Mouse (Mus musculus): ENCODE data around the gene Epn1.

Gene Epn1

DNA sequence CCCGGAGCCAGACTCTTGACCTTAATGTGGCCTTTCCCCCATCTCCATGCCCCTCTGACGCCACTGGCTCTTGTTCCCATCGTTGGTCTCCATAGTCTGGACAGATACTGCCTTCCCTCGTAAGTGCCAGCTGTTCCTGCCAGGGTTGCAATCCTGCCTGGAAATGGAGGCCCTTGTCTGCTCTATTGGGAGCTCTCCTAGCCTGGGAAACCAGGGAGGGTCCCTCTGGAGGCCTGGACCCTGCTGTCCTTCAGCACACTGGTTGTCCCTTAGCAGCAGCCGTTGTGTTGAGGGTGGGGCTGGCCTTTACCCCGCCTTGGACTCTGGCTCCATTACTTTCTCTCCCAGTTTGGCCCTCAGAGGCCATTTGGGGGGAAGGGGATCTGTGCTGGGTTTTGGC is 12.3 kb downstream of the Epn1 start:
- no peak for DNase-seq (ENCODE audit: low spot score in 2 of 2)

DNA sequence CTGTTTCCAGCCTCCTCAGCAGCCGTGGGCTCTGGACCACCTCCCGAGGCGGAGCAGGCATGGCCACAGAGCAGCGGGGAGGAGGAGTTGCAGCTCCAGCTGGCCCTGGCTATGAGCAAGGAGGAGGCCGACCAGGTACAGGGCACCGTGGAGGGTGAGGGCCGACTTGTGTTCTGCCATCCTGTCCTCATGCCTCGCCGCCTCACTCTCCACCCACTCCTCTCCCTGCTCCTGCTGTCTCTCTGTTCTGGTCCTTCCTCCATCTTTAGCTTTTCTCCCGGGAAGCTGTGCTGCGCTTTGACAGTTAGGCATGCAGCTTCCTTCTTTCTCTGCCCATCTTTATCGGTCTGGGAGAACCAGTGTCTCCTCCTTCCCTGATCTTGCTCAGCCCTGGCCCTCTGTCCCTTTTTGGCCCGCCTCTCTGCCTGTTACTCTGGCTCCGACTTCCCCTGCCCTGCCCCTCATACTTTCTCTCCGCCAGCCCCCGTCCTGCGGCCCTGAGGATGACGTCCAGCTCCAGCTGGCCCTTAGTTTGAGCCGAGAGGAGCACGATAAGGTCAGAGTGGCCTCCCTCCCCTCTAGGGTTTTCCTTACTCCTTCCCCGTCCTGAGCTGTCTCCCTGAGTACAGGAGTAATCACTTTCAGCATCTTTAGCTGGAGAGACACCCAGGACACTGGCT is 12.9 kb downstream of the Epn1 start:
- no peak for DNase-seq (ENCODE audit: low spot score in 2 of 2)

DNA sequence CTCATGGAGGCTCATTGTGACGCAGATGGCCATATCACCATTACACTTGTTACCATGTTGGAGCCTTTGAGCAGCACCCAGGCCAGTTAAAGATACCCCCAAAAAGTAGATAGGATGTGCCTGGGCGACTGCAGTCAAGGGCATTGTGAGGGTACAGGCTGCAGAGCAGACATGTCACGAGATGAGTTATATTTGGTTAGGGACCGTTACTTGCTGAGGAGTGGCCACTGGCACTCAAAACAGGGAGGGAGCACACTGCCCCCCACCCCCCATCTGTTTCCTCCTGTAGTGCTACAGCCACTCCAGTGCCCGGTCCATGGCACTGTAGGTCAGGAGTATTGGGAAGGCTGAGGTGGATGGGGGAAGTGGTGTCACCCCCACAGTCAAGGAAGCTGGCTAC is 18.7 kb downstream of the Epn1 start:
- DNase-seq (ENCODE audit: low spot score in 2 of 2): no peak

DNA sequence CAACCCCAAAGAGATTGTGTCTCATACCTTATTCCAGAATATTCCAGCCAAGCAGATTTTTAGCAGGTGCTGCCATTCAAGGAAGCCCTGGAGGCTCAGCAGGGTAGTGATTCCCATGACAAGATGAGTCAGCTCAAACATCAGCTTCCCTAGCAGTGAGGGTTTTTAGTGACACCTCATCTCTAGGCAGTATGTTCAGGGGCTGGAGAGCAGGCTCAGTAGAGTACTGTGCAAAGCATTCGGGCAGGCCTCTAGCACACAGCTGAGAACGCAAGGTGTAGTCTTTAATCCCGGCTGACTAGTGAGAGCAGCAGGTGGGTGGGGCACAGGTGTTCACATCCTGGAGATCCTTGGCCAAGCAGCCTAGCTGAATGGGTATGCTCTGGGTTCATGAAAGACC is 19.8 kb downstream of the Epn1 start:
- DNase-seq (ENCODE audit: low spot score in 2 of 2): no peak

DNA sequence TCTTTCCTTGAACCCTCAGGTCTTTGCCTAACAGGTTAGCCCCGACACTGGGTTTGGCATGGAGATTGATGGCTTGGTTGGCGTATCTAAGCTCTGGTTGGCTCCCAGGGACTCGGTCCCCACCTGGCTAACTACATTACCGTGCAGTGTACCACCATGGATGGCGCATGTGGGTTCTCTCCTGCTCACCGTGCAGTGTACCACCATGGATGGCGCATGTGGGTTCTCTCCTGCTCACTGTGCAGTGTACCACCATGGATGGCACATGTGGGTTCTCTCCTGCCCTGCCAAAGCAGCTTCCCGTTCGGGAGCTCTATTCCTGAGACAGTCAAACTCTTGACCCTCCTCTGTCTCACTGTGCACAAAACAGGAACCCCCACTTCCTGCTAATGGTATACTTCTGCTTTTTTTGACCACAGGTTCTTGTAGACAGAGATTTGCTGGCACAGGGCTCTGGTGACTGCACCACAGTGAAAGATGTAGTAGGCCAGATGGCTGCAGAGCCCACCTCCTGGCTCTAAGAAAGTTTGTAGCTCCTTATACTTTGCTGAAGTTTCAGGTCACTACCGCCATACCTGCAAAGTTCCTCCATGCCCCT is 21.1 kb downstream of the Epn1 start:
- peak in 1 of 2 experiments; percentile 45 for DNase-seq (ENCODE audit: low spot score in 2 of 2)

DNA sequence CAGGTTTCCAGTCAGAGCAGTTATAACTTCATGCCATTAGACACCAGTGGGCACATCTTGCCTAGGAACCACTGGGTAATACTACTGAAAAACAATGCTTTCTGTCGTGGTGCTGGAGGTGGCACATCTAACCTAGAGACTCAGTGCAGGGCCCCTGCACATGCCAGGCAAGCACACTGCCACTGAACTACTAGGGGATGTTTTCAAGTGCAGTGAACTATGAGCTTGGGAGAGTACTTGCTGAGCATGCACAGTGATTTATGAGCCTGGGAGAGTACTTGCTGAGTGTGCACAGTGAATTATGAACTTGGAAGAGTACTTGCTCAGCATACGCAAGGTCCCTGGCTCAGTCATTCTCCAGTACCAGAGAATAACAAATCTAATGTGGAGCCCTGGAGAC is 22.5 kb downstream of the Epn1 start:
- peak in 1 of 2 experiments; percentile 51 for DNase-seq (ENCODE audit: low spot score in 2 of 2)

DNA sequence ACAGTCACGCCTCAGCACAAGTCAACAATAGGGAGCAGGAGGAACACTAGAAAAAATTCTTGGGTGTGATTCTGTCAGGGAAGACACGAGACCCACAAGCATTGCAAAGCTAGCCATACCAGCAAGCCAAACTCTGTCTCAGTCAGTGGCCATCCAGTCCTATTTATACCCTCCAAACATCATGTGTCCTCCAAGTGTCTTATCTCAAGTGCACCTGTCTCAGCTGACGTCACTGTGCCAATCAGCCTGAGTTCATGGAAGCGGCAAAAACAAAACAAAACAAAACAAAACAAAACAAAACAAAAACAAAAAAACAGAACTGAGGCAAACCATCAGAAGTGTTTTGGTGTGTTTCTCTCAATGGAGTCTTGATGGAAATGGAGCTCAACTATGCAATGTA is 28.2 kb downstream of the Epn1 start:
- DNase-seq (ENCODE audit: low spot score in 2 of 2): no peak

DNA sequence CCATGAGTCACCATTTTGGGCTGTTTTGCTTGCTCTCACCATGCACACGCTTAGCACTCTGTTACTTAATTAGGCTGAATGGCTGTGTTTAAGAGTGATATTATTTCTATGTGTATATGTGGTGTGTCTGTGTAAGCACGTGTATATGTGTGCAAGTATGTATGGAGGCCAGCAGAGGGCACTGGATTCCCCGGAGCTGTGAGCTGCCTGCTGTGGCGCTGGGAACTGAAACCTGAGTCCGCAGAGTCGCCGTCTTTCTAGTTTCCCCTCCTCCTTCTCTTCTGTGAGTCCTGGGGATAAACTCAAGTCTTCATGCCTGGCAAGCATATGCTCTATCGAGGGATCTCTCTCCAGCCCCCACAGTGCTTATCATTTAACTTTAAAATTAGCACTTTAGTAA is 29.3 kb downstream of the Epn1 start:
- no peak for DNase-seq (ENCODE audit: low spot score in 2 of 2)

DNA sequence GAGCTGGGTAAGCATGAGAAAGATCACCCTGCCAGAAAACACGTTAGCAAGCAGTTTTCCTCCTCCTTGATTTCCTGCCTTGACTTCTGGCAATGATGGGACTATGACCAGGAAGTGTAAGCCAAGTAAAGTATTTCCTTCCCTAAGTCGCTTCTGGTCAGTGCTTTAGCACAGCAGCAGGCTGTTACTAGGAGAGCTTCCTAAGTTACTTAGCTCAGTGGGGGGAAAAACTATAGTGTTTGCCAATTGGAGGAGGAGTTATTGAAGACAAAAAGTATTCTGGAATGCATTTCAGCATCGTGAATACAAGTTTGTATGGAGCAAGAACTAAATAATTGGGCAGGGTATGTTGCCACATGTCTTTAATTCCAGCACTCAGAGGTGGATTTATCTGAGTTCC is 32.7 kb downstream of the Epn1 start:
- no peak for DNase-seq (ENCODE audit: low spot score in 2 of 2)

DNA sequence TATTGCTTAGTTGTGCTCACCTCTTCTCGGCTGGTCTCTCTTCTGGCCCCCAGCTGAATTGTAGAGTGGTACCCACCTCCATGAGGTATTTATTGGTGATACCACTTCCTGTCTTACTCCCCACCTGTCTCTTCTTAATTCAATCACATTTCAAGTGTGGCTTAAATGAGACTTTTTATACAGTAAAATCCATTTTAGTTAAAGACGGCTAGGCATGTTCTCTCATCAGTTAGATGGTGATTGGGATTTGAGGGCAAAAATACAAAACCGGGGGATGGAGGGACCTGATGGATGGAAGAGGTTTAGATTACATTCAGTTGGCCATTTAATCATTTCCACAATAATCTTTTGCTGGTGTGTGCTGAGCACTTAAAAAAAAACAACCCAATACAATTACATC is 36.8 kb downstream of the Epn1 start, which contains the start of gene Rfpl4:
TSS of gene Rfpl4 (minus strand) at position 101 of the 400 bp plus-strand sequence.
- DNase-seq (ENCODE audit: low spot score in 2 of 2): no peak

DNA sequence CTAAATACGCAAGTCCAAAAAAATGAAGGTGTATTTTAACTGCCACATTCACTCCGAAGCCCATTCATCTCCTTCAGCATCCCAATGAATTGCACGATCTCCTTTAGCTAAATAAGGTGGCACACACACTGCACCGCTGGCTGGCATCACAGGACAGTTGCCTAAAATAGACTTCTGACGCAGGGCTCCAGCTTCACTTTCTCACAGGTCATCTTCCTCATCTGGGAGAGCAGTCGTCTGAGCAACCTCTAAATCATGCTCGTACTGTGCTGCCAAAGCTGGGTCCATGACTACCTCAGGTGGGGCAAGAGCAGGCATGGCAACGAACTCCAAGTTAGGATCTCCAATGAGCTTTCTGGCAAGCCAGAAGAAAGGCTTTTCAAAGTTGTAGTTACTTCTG is 45.0 kb downstream of the Epn1 start:
- DNase-seq (ENCODE audit: low spot score in 2 of 2): no peak

DNA sequence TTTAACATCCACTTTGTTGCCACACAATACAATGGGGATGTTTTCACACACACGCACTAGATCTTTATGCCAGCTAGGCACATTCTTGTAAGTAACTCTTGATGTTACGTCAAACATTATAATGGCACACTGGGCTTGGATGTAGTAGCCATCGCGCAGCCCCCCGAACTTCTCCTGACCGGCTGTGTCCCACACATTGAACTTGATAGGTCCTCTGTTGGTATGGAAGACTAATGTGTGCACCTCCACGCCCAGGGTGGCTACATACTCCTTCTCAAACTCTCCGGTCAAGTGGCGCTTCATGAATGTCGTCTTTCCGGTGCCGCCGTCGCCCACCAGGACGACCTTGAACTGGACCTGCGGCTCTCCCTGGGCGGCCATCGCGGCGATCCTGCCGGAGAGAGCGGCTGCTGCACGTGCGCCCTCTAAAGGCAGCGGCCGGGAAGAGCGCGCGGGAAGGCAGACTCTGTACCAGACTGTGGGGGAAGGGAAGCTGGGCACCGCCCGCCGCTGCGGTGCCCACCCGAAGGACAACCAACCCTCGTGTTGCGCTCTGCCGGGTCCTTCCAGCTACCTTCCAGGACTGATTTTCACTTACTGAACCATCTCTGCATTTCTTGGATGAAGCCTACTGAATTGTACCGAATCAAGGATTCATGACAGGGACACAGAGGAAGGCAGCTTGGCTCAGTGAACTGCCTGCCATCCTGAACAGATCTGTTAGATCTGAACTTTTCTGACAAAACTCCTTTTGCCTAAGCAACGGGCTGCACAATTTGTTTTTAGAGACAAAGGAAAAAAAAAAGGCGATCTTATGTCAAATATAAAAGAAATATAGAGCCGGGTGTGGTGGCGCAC is 45.7 kb downstream of the Epn1 start, which contains the start of gene Rasl2-9:
TSS of gene Rasl2-9 (minus strand) at position 402 of the 858 bp plus-strand sequence.
- peak; percentile 73 to 92 for DNase-seq (ENCODE audit: low spot score in 2 of 2)
